Mouse (Mus musculus): Measurements from ENCODE around the gene Spry1. TPM values are rescaled to one million over a fixed set of nuclear protein-coding genes. Genes with fewer than 3 reads are reported as not detected.
A peak's percentile ranks its signal among the peaks of the same experiment; 100 is the strongest.

The Spry1 gene
- polyA plus RNA-seq, 1 experiment from 2014 or later, result 5.9 TPM

DNA sequence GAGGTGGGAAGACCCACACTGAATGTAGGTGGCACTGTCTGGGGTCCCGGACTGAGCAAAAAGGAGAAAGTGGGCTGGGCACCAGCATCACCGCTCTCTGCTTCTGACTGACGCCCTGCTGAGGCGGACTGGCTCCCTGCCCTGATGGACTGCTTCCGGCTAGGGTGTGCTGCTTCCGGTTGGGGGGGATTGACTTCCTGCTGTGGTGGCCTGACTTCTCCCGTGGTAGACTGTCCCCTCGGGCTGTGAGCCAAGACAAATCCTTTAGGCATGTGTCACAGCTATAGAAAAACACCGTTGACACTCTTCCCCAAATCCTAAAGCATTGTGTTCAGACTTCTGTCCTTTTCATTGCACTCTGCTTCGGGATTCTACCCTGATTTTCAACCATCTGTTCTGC is 26.0 kb upstream of the Spry1 start:
- WGBS, result 74% methylated on average over 10 of the region's 10 CpGs

DNA sequence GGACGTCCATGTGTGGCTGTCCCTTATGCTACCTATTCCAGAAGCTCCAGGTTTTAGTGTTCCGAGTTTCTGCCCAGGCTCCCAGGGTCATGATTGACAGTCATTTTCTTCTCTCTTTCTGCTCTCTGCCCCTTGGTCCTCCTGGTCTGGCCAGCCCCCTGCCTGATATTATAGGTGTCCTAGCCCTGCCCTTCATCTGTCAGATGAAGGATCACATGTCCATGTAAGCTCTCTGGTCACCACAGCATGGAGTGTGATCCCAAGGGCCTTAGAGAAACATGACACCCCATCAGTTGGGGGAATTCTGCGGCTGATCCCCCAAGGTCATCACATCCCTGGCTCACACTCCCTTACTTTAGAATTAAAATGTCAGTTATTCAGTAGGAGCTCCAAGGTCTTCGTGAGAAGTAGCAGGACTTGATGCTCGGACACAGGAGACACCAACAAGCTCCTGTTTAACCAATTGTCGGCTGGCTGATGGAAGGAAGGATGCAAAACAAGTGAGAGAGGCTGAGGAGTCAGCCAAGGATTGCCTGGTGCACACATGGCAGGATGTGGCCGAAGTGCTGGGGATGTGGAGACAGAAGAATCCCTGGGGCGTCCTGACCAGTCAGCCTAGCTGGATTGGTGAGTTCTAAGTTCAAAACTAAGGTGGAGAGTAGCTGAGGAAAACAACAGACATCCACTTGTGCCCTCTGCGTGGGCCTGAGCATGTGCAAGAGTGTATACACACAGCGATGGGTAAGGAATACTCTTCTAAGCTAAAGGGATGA is 24.7 kb upstream of the Spry1 start:
- no peaks in the 10 kb centered on the region for H3K27me3 ChIP-seq (replicated peaks)
- H3K4me3 ChIP-seq (replicated peaks), result no peak overlapping the region
- no peak overlapping the region for H3K4me2 ChIP-seq
- no peaks in the 10 kb centered on the region for H3K36me3 ChIP-seq
- H3K27ac ChIP-seq (replicated peaks), result no peak overlapping the region
- no peaks in the 10 kb centered on the region for H3K9me3 ChIP-seq (replicated peaks)
- no peak overlapping the region for H3K9ac ChIP-seq (replicated peaks)
- no peak for ATAC-seq (ENCODE audit: low FRiP score)
- WGBS, result 91% methylated on average over 10 of the region's 10 CpGs
- no peaks in the 10 kb centered on the region for H3K4me1 ChIP-seq

More for the DNA sequence above, 26.0 kb upstream of the Spry1 start:
- no peak overlapping the region for H3K4me3 ChIP-seq (replicated peaks)
- no peak for ATAC-seq (ENCODE audit: low FRiP score)
- no peak overlapping the region for H3K27ac ChIP-seq (replicated peaks)
- no peak overlapping the region for H3K4me2 ChIP-seq
- no peaks in the 10 kb centered on the region for H3K4me1 ChIP-seq
- H3K9ac ChIP-seq (replicated peaks), result no peak overlapping the region
- no peaks in the 10 kb centered on the region for H3K9me3 ChIP-seq (replicated peaks)
- H3K27me3 ChIP-seq (replicated peaks), result no peaks in the 10 kb centered on the region
- H3K36me3 ChIP-seq, result no peaks in the 10 kb centered on the region

DNA sequence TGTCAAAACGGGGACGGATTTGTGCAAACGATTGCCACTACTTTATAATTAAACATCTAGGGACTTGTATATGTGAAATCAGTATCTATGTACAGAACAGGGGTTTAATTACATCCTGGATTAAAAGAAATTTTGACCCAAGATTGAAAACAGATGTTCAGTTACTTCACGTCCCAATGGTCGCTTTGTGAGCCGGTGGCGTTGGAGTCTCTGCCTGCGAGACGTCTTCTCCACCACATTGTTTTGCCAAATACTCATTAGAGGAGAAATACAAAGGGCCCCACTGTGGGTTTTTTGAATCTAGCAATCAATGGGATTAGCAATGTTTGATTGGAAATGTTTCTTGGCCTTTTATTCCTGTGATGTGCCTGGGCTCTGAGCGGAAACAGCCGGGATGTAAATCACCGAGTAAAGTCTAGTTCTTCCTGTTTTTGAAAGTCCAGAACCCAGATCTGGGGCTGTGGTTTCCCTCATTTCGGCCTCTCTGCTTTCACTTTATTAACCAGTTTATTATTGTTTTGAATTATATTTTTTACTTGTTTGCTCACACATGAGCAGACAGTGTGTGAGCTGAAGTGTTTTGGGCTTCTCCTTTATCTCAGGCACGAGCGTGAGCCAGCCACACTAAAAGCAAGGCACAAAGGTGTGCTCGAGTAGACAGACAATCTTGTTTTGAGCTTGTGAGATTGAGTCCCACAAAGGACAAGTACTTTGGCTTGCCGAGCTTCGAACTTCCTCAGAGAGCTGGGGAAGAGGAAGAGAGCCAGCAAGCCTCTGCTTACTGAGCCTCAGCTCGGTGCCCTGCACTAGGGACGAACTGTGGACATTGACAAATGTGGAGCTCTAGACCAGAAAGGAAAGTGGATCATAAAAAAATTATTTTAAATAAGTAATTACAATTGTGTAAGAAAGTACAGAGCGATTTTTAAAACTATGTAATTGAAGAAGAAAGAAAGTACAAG is 22.9 kb upstream of the Spry1 start:
- Histone ChIP-seq H3K9me3 (replicated peaks) (no peaks in the 10 kb centered on the region), H3K27ac (replicated peaks) (no peak overlapping the region), H3K36me3 (no peaks in the 10 kb centered on the region), H3K4me3 (replicated peaks) (no peak overlapping the region), H3K9ac (replicated peaks) (no peak overlapping the region), H3K27me3 (replicated peaks) (no peaks in the 10 kb centered on the region), H3K4me1 (no peaks in the 10 kb centered on the region), H3K4me2 (no peak overlapping the region)
- 69% methylated on average over 21 of the region's 21 CpGs for WGBS
- no peak for ATAC-seq (ENCODE audit: low FRiP score)

DNA sequence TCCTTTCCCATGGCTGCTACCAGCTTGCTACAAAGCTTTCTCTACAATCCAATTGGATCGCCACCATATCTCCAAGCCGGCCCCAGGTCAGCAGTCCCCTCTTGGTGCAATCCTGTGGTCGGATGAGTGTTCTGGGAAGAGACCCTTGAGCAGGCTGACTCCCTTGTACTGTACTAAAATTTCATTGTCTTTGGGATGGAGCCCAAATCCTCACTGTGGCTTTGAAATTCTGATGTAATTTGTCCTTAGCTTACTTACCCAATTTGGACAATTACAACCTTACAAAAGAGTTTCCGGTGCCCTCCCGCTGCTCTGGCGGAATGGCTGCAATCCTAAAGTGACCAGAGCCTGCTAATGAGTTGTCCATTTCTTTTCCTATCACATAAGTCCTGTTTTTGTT is 7.5 kb upstream of the Spry1 start:
- H3K4me3 ChIP-seq (replicated peaks), result no peak overlapping the region
- H3K4me2 ChIP-seq, result no peak overlapping the region
- H3K36me3 ChIP-seq, result no peaks in the 10 kb centered on the region
- 76% methylated on average over 6 of the region's 6 CpGs for WGBS
- H3K9me3 ChIP-seq (replicated peaks), result no peaks in the 10 kb centered on the region
- no peak overlapping the region for H3K9ac ChIP-seq (replicated peaks)
- no peak overlapping the region for H3K27ac ChIP-seq (replicated peaks)
- no peak for ATAC-seq (ENCODE audit: low FRiP score)
- 0 out of 2 replicates have a peak, but pooled peaks cover 2% of the 10 kb centered on the region for H3K27me3 ChIP-seq (replicated peaks)
- H3K4me1 ChIP-seq, result no peaks in the 10 kb centered on the region

DNA sequence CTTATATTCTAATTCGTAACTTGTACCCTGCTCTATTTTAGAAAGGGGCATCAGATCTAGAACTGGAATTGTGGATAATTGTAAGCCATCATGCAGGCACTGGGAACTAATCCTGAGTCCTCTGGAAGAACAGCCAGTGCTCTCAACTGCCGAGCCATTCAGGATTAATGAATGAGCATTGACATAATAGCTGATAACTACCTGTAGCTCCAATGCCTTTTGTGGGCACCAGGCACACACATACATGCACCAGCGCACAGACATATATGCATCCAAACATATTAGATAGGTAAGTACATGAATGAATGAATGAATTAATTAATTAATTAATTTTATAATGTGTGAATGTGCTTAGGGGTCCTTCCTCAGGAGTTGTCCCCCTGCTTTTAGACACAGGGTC is 7.0 kb upstream of the Spry1 start:
- 75% methylated on average over 3 of the region's 3 CpGs for WGBS
- no peak for ATAC-seq (ENCODE audit: low FRiP score)

DNA sequence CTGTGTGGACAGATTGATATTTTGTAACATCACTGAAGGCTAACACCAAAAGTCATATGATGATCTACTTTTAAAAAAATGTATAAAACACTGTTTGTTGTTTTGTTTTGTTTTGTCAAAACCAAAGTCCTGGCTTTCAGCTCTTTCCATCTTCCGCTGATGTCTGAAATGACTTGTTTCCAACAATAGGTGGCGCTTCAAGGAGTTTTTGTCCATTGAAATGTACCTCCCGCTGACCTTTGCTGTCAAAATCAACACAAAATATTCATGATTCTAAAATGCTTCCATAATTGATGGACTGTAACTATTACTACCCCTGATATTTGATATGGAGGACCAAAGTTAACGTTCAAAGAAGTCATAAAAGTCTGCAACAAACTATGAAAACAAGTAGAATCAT is 5.1 kb upstream of the Spry1 start:
- no peak overlapping the region for H3K9ac ChIP-seq (replicated peaks)
- no peak for ATAC-seq (ENCODE audit: low FRiP score)
- no peak overlapping the region for H3K4me3 ChIP-seq (replicated peaks)
- H3K4me1 ChIP-seq, result peaks cover 5% of the 10 kb centered on the region; the same call in 1 of the 2 replicates
- H3K27ac ChIP-seq (replicated peaks), result no peak overlapping the region
- no peaks in the 10 kb centered on the region for H3K9me3 ChIP-seq (replicated peaks)
- H3K36me3 ChIP-seq, result no peaks in the 10 kb centered on the region
- WGBS, result 46% methylated on average over 4 of the region's 4 CpGs
- 0 out of 2 replicates have a peak, but pooled peaks cover 2% of the 10 kb centered on the region for H3K27me3 ChIP-seq (replicated peaks)
- H3K4me2 ChIP-seq, result no peak overlapping the region

More for the DNA sequence above, 7.0 kb upstream of the Spry1 start:
- Histone ChIP-seq H3K9me3 (replicated peaks) (no peaks in the 10 kb centered on the region), H3K27ac (replicated peaks) (no peak overlapping the region), H3K27me3 (replicated peaks) (0 out of 2 replicates have a peak, but pooled peaks cover 2% of the 10 kb centered on the region), H3K36me3 (no peaks in the 10 kb centered on the region), H3K4me3 (replicated peaks) (no peak overlapping the region), H3K4me2 (no peak overlapping the region), H3K9ac (replicated peaks) (no peak overlapping the region), H3K4me1 (no peaks in the 10 kb centered on the region)

DNA sequence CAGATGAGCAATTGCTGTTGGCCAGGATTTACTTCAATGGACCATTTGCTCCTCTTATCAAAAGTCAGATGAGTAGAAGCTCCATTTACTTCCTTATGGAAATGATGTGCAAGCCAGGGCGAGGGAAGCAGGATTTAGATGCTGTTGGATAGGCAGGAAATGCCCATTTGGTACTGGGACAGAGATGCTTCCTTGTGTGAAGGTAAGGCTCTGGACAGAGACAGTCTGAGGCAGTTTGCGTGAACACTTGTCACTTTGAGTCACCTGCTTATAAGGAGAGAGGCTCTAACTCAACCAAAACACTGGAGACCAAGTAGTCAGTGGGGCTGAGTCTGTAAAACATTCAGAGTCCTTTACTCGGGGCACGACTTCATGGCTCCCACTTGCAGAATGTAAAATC is 2.8 kb upstream of the Spry1 start:
- 77% methylated on average over 4 of the region's 4 CpGs for WGBS
- H3K4me3 ChIP-seq (replicated peaks), result no peak overlapping the region
- H3K27ac ChIP-seq (replicated peaks), result no peak overlapping the region
- 0 out of 2 replicates have a peak, but pooled peaks cover 2% of the 10 kb centered on the region for H3K27me3 ChIP-seq (replicated peaks)
- H3K36me3 ChIP-seq, result no peaks in the 10 kb centered on the region
- H3K9ac ChIP-seq (replicated peaks), result no peak overlapping the region
- no peak for ATAC-seq (ENCODE audit: low FRiP score)
- peaks cover 14% of the 10 kb centered on the region for H3K4me1 ChIP-seq
- H3K4me2 ChIP-seq, result no peak overlapping the region
- no peaks in the 10 kb centered on the region for H3K9me3 ChIP-seq (replicated peaks)

DNA sequence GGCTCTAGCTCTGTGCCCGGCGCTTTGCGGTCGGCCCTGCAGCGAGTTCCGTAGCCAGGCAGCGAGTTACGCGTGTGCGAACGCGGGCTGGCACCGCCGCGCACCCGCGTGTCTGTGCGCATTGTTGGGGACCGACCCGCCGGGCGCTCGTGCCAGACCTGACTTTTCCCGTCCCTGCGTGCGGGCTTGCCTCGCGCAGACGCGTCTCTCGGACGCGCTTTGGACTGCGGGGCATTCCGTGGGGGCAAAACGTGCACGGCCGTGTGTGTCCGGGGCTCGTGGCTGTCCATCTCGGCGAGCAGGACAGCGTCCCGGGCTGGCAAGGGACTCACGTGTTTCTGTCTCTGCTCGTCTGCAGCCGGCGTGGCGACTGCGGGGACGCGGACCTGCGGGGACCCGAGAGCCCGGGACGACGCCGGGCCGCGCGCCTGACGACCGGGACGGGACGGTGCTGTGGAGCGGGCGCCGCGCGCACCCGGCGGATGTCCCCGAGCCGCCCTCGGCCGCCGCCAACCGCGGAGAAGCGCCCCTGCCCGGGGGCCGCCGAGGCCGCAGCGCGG is 495 bp downstream of the Spry1 start:
- Histone ChIP-seq H3K27me3 (replicated peaks) (peaks cover 14% of the 10 kb centered on the region), H3K27ac (replicated peaks) (peak overlapping the region; percentile 94), H3K9me3 (replicated peaks) (no peaks in the 10 kb centered on the region), H3K4me3 (replicated peaks) (peak overlapping the region; percentile 69), H3K4me2 (peak overlapping the region; percentile 87), H3K9ac (replicated peaks) (peak overlapping the region; percentile 81), H3K36me3 (peaks cover 17% of the 10 kb centered on the region), H3K4me1 (peaks cover 31% of the 10 kb centered on the region)
- under 1% methylated on average over 85 of the region's 86 CpGs for WGBS
- peak; percentile 85 for ATAC-seq (ENCODE audit: low FRiP score)

DNA sequence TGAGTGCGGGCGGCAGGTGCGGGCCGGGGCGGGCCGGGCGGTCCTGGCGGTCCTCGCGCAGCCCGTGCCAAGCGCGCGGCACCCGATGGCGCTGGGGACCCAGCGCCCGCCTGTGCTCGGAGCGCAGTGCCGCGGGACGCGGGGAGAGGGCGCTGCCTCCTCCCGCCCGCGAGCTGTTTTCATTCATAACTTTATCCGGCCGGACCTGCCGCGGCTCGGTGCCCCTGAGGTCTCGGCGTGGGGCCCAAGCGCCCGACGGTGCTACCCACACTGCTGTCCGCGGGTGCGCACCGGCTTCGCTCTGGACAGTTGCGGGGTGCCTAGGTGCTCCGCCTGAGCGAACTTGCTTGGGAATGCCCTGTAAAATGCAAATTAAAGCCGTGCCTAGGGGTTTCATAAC is 1.1 kb downstream of the Spry1 start:
- Histone ChIP-seq H3K9me3 (replicated peaks) (no peaks in the 10 kb centered on the region), H3K36me3 (peaks cover 17% of the 10 kb centered on the region), H3K9ac (replicated peaks) (peak overlapping the region; percentile 81), H3K4me3 (replicated peaks) (peak overlapping the region; percentile 69), H3K27ac (replicated peaks) (peak overlapping the region; percentile 94), H3K4me1 (peaks cover 31% of the 10 kb centered on the region), H3K27me3 (replicated peaks) (peaks cover 14% of the 10 kb centered on the region), H3K4me2 (peak overlapping the region; percentile 87)
- WGBS, result under 1% methylated on average over 21 of the region's 47 CpGs
- ATAC-seq (ENCODE audit: low FRiP score), result peak; percentile 68

DNA sequence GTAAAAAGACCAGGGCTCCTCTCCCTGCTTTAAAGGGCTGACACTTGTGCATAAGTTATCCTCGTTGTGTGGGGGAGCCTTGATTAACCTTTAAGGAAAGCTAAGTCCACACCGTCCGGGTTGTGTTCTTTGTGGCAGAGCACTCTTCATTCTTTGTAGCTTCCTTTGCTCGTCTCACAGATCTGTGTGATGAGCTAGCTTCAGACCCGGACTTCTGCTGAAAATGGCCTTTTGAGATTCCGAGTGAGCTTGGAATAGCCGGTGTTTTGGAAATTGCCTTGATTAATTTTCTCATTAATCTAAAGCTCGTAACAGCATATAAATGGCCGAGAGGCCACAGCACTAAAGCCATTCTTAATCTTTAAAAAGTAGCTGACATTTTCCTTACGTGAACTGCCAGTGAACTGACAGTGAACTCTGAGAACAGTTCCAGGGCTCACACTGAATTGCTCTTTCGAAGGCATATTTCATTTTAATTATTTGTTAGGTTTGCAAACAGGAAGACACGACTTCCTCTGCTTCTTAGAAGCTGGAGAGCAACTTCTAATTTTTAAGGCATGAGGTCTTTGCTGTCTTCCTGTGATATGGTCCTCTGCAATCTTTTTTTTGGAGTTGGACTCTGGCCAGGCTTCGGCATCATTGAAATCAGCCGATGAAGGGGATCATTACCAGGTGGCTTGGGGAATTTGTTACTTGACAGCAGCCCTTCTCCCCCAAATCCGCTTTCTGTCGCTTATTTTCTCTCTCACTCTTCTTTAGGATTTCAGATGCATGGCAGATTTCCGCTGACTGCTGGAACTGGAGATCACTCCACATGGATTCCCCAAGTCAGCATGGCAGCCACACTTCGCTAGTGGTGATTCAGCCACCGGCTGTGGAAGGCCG is 2.3 kb downstream of the Spry1 start:
- H3K4me1 ChIP-seq, result peaks cover 31% of the 10 kb centered on the region
- no peak for ATAC-seq (ENCODE audit: low FRiP score)
- peak overlapping the region; percentile 87 for H3K4me2 ChIP-seq
- H3K27ac ChIP-seq (replicated peaks), result no peak overlapping the region
- WGBS, result 25% methylated on average over 20 of the region's 20 CpGs
- peak overlapping the region; percentile 69 for H3K4me3 ChIP-seq (replicated peaks)
- peaks cover 12% of the 10 kb centered on the region for H3K27me3 ChIP-seq (replicated peaks)
- no peaks in the 10 kb centered on the region for H3K9me3 ChIP-seq (replicated peaks)
- H3K36me3 ChIP-seq, result peaks cover 17% of the 10 kb centered on the region
- H3K9ac ChIP-seq (replicated peaks), result peak overlapping the region; percentile 81; the same call in 1 of the 2 replicates
